Mouse (Mus musculus) hindbrain, embryonic 12.5 days (tissue): Measurements from ENCODE around the gene Kif26b. TPM values are rescaled to one million over a fixed set of nuclear protein-coding genes. Genes with fewer than 3 reads are reported as not detected.

Experiments used
- ATAC-seq: fragments of 200-750 bp; cut with Nextera tagmentation; 2 replicates; pipeline ENCODE4 v1.8.0; 2017; ENCODE audit warnings: moderate TSS enrichment; ENCODE audit not compliant: low FRiP score
- H3K27ac ChIP-seq: fragments of 300-500 bp; sonication (generic); 2 replicates; pipeline ENCODE4 v1.5.1; 2016; ENCODE audit warnings: mild to moderate bottlenecking
- H3K27me3 ChIP-seq: fragments of 300-500 bp; sonication (generic); 2 replicates; pipeline ENCODE4 v1.6.1; 2016; ENCODE audit warnings: mild to moderate bottlenecking
- H3K36me3 ChIP-seq: fragments of 300-500 bp; sonication (generic); 2 replicates; pipeline ENCODE4 v1.6.1; 2016; ENCODE audit warnings: mild to moderate bottlenecking
- H3K4me1 ChIP-seq: fragments of 300-500 bp; sonication (generic); 2 replicates; pipeline ENCODE4 v1.6.1; 2016
- H3K4me2 ChIP-seq: fragments of 300-500 bp; sonication (generic); replicated peaks from 2 replicates; pipeline ENCODE4 v1.6.1; 2016; ENCODE audit warnings: mild to moderate bottlenecking
- H3K4me3 ChIP-seq: fragments of 300-500 bp; sonication (generic); 2 replicates; pipeline ENCODE4 v1.5.1; 2016; ENCODE audit warnings: mild to moderate bottlenecking
- H3K9ac ChIP-seq: fragments of 300-500 bp; sonication (generic); 2 replicates; pipeline ENCODE4 v1.6.1; 2016; ENCODE audit warnings: mild to moderate bottlenecking, moderate library complexity
- H3K9me3 ChIP-seq: fragments of 300-500 bp; sonication (generic); replicated peaks from 2 replicates; pipeline ENCODE4 v1.6.1; 2016; ENCODE audit warnings: mild to moderate bottlenecking
- WGBS: fragments of 180-500 bp; shearing (Covaris S2); methylation state at CpG from one replicate; pipeline ENCODE4 v1.1.7; 2016; 5-methylcytosine and 5-hydroxymethylcytosine counted together
- polyA plus RNA-seq: library from polyadenylated mRNA; unstranded; fragments of >200 nt; fragmentation: Nextera tagmentation; extraction: Ambion mirVana; gene quantifications from 2 replicates; pipeline ENCODE4 v1.2.1, GENCODE M21; 2016

The Kif26b gene
- polyA plus RNA-seq, 1 experiment from 2014 or later = 13.3 TPM

GRCm38 (mm10) chr1:178850569-178850968 lies 321.6 kb downstream of the Kif26b start:
- WGBS = 38% methylated on average over 1 of the region's 1 CpGs
- no peaks in the 10 kb centered on the region for H3K36me3 ChIP-seq

GRCm38 (mm10) chr1:178854936-178855335 lies 326.0 kb downstream of the Kif26b start:
- Histone ChIP-seq H3K27me3 (no peaks in the 10 kb centered on the region), H3K4me3 (no peak overlapping the region), H3K4me1 (peaks cover 12% of the 10 kb centered on the region), H3K27ac (no peak overlapping the region), H3K9me3 (no peaks in the 10 kb centered on the region), H3K36me3 (no peaks in the 10 kb centered on the region), H3K4me2 (no peak overlapping the region), H3K9ac (no peak overlapping the region)
- 77% methylated on average over 4 of the region's 4 CpGs for WGBS
- no peak for ATAC-seq

More at GRCm38 (mm10) chr1:178850569-178850968, 321.6 kb downstream of the Kif26b start:
- no peak overlapping the region for H3K4me3 ChIP-seq
- H3K27me3 ChIP-seq = no peaks in the 10 kb centered on the region
- H3K4me1 ChIP-seq = 0 out of 2 replicates have a peak, but pooled peaks cover 2% of the 10 kb centered on the region
- no peak overlapping the region for H3K9ac ChIP-seq
- no peak overlapping the region for H3K27ac ChIP-seq
- H3K9me3 ChIP-seq = no peaks in the 10 kb centered on the region
- no peak overlapping the region for H3K4me2 ChIP-seq
- no peak for ATAC-seq

GRCm38 (mm10) chr1:178855974-178856373 lies 327.0 kb downstream of the Kif26b start:
- WGBS = 48% methylated on average over 6 of the region's 6 CpGs
- Histone ChIP-seq H3K4me1 (peaks cover 19% of the 10 kb centered on the region), H3K9me3 (no peaks in the 10 kb centered on the region), H3K9ac (no peak overlapping the region), H3K36me3 (no peaks in the 10 kb centered on the region), H3K27ac (peak overlapping the region; percentile 40; the same call in 1 of the 2 replicates), H3K27me3 (no peaks in the 10 kb centered on the region), H3K4me2 (no peak overlapping the region), H3K4me3 (no peak overlapping the region)
- ATAC-seq = peak; percentile 50

GRCm38 (mm10) chr1:178860671-178861391 lies 331.9 kb downstream of the Kif26b start:
- no peaks in the 10 kb centered on the region for H3K9me3 ChIP-seq
- ATAC-seq = no peak
- no peak overlapping the region for H3K27ac ChIP-seq

GRCm38 (mm10) chr1:178861392-178861762 lies 332.5 kb downstream of the Kif26b start:
- H3K4me2 ChIP-seq = no peak overlapping the region
- no peak overlapping the region for H3K9ac ChIP-seq
- WGBS = 82% methylated on average over 8 of the region's 8 CpGs
- H3K4me3 ChIP-seq = no peak overlapping the region
- no peak for ATAC-seq
- H3K4me1 ChIP-seq = peaks cover 14% of the 10 kb centered on the region
- H3K27ac ChIP-seq = no peak overlapping the region
- H3K27me3 ChIP-seq = no peaks in the 10 kb centered on the region
- H3K36me3 ChIP-seq = no peaks in the 10 kb centered on the region
- H3K9me3 ChIP-seq = no peaks in the 10 kb centered on the region

More at GRCm38 (mm10) chr1:178860671-178861391, 331.9 kb downstream of the Kif26b start:
- no peak overlapping the region for H3K4me2 ChIP-seq
- H3K4me3 ChIP-seq = no peak overlapping the region
- no peaks in the 10 kb centered on the region for H3K36me3 ChIP-seq
- no peak overlapping the region for H3K9ac ChIP-seq
- H3K27me3 ChIP-seq = no peaks in the 10 kb centered on the region
- 55% methylated on average over 8 of the region's 8 CpGs for WGBS
- peaks cover 20% of the 10 kb centered on the region for H3K4me1 ChIP-seq

- Histone ChIP-seq H3K4me3 (no peak overlapping the region), H3K27ac (no peak overlapping the region), H3K27me3 (no peaks in the 10 kb centered on the region), H3K4me1 (peaks cover 12% of the 10 kb centered on the region), H3K9ac (no peak overlapping the region), H3K4me2 (no peak overlapping the region), H3K9me3 (no peaks in the 10 kb centered on the region), H3K36me3 (no peaks in the 10 kb centered on the region)
- WGBS = 88% methylated on average over 6 of the region's 6 CpGs
- no peak for ATAC-seq
Observed at GRCm38 (mm10) chr1:178863756-178864155, 334.8 kb downstream of the Kif26b start.

GRCm38 (mm10) chr1:178864297-178864696 lies 335.4 kb downstream of the Kif26b start:
- Histone ChIP-seq H3K27me3 (no peaks in the 10 kb centered on the region), H3K4me3 (no peak overlapping the region), H3K4me2 (no peak overlapping the region), H3K9ac (no peak overlapping the region), H3K36me3 (no peaks in the 10 kb centered on the region), H3K4me1 (peaks cover 12% of the 10 kb centered on the region), H3K9me3 (no peaks in the 10 kb centered on the region), H3K27ac (no peak overlapping the region)
- no peak for ATAC-seq
- WGBS = 86% methylated on average over 4 of the region's 4 CpGs

GRCm38 (mm10) chr1:178866757-178867156 lies 337.8 kb downstream of the Kif26b start:
- Histone ChIP-seq H3K4me2 (no peak overlapping the region), H3K9ac (no peak overlapping the region), H3K36me3 (no peaks in the 10 kb centered on the region), H3K4me3 (no peak overlapping the region), H3K9me3 (no peaks in the 10 kb centered on the region), H3K4me1 (no peaks in the 10 kb centered on the region), H3K27ac (no peak overlapping the region), H3K27me3 (no peaks in the 10 kb centered on the region)
- 93% methylated on average over 4 of the region's 4 CpGs for WGBS
- ATAC-seq = no peak

- no peak overlapping the region for H3K9ac ChIP-seq
- WGBS = 92% methylated on average over 3 of the region's 3 CpGs
- no peaks in the 10 kb centered on the region for H3K4me1 ChIP-seq
- ATAC-seq = no peak
- no peak overlapping the region for H3K4me2 ChIP-seq
- H3K36me3 ChIP-seq = peaks cover 2% of the 10 kb centered on the region; the same call in 1 of the 2 replicates
- H3K9me3 ChIP-seq = no peaks in the 10 kb centered on the region
- no peak overlapping the region for H3K4me3 ChIP-seq
- H3K27ac ChIP-seq = no peak overlapping the region
- no peaks in the 10 kb centered on the region for H3K27me3 ChIP-seq
Observed at GRCm38 (mm10) chr1:178871055-178871454, 342.1 kb downstream of the Kif26b start.

- Histone ChIP-seq H3K9me3 (no peaks in the 10 kb centered on the region), H3K27me3 (no peaks in the 10 kb centered on the region), H3K9ac (no peak overlapping the region), H3K4me2 (no peak overlapping the region), H3K27ac (no peak overlapping the region), H3K36me3 (peaks cover 2% of the 10 kb centered on the region; the same call in 1 of the 2 replicates), H3K4me3 (no peak overlapping the region), H3K4me1 (no peaks in the 10 kb centered on the region)
- WGBS = 54% methylated on average over 2 of the region's 2 CpGs
- no peak for ATAC-seq
Observed at GRCm38 (mm10) chr1:178876926-178877325, 348.0 kb downstream of the Kif26b start.

- H3K4me3 ChIP-seq = no peak overlapping the region
- WGBS = 88% methylated on average over 1 of the region's 1 CpGs
- no peaks in the 10 kb centered on the region for H3K9me3 ChIP-seq
- ATAC-seq = no peak
- peaks cover 2% of the 10 kb centered on the region; the same call in 1 of the 2 replicates for H3K36me3 ChIP-seq
- no peak overlapping the region for H3K9ac ChIP-seq
- H3K27me3 ChIP-seq = no peaks in the 10 kb centered on the region
- H3K4me2 ChIP-seq = no peak overlapping the region
- H3K4me1 ChIP-seq = no peaks in the 10 kb centered on the region
- no peak overlapping the region for H3K27ac ChIP-seq
Observed at GRCm38 (mm10) chr1:178878676-178879075, 349.8 kb downstream of the Kif26b start.

GRCm38 (mm10) chr1:178880905-178881304 lies 352.0 kb downstream of the Kif26b start:
- ATAC-seq = no peak
- no peaks in the 10 kb centered on the region for H3K36me3 ChIP-seq
- no peak overlapping the region for H3K9ac ChIP-seq
- no peak overlapping the region for H3K27ac ChIP-seq
- no peaks in the 10 kb centered on the region for H3K27me3 ChIP-seq
- no peaks in the 10 kb centered on the region for H3K9me3 ChIP-seq
- no peak overlapping the region for H3K4me3 ChIP-seq
- H3K4me1 ChIP-seq = no peaks in the 10 kb centered on the region
- 91% methylated on average over 7 of the region's 7 CpGs for WGBS
- no peak overlapping the region for H3K4me2 ChIP-seq

- Histone ChIP-seq H3K4me3 (no peak overlapping the region), H3K27me3 (no peaks in the 10 kb centered on the region), H3K36me3 (no peaks in the 10 kb centered on the region), H3K9me3 (no peaks in the 10 kb centered on the region), H3K4me1 (peaks cover 12% of the 10 kb centered on the region; the same call in 1 of the 2 replicates), H3K9ac (no peak overlapping the region), H3K4me2 (no peak overlapping the region), H3K27ac (peak overlapping the region; percentile 55)
- ATAC-seq = peak; percentile 61
- 61% methylated on average over 5 of the region's 5 CpGs for WGBS
Observed at GRCm38 (mm10) chr1:178886671-178887070, 357.7 kb downstream of the Kif26b start.
